Mouse (Mus musculus) thymus, adult 2 months (tissue): ENCODE data around the gene Atoh7.

Experiments used
- CTCF ChIP-seq: fragments of 200-500 bp; IDR thresholded peaks from 2 replicates; pipeline ENCODE4 v1.5.1; 2012; ENCODE audit warnings: mild to moderate bottlenecking, control low read depth, low read length, moderate library complexity, borderline replicate concordance; ENCODE audit not compliant: control insufficient read depth, poor library complexity, insufficient read depth; ENCODE audit errors: extremely low read depth
- POLR2A ChIP-seq: fragments of 200-500 bp; IDR thresholded peaks from 2 replicates; pipeline ENCODE4 v1.6.1; 2012; ENCODE audit warnings: mild to moderate bottlenecking, low read length, control low read depth, moderate library complexity; ENCODE audit not compliant: control insufficient read depth, poor library complexity, insufficient read depth; ENCODE audit errors: extremely low read depth

DNA sequence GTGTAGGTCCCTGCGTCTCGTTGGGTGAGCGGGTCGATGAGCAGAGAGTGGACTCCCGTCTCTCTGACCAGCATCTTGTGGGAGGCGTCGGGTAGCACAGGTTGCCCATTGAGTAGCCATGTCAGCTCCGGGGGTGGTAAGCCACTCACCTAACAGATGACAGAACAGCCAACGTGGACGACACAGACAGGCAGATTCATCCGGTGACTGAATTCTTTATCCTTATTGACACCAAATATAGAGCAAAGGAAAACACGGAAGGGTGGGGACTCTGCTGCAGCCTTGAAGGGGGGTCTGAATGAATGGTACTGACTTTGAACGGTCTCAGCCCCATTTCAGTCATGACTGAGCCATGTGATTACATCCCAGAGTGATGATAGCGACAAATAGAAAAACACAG lies 22.5 kb downstream of the Atoh7 start:
- TF ChIP-seq POLR2A (no peak), CTCF (no peak)
